ENCODE assay signal across 15 mouse cellular contexts in genomic region chr8:84008362-84008761, GRCm38 (mm10). TPM values are rescaled to one million over a fixed set of nuclear protein-coding genes. Genes with fewer than 3 reads are reported as not detected.
DNase-seq lines count a peak whose midpoint lies in the region; ATAC-seq and TF ChIP-seq lines count a peak whose summit lies in the region.
"Had no signal": no experiment of that assay in that cellular context is flagged by ENCODE, and none has a peak within 500 bp of the region (broad histone marks: within the 10 kb centered on the region; RNA-seq: fewer than 3 reads in every experiment).

No protein-coding gene starts in this region.

- no peak overlapping the region for H3K9ac ChIP-seq in kidney, embryonic 15.5 days
- no peak overlapping the region for H3K9ac ChIP-seq in neural tube, embryonic 11.5 days (ENCODE audit: low read length)
- H3K9ac ChIP-seq: embryonic facial prominence, embryonic 12.5 days; heart, embryonic 13.5 days; midbrain, embryonic 13.5 days had no signal

- H3K4me2 ChIP-seq in kidney, embryonic 15.5 days: no peak overlapping the region
- H3K4me2 ChIP-seq in neural tube, embryonic 11.5 days (ENCODE audit: low read depth): no peak overlapping the region
- H3K4me2 ChIP-seq: embryonic facial prominence, embryonic 12.5 days; heart, embryonic 13.5 days; midbrain, embryonic 13.5 days had no signal

- peaks cover 13% of the 10 kb centered on the region for H3K4me1 ChIP-seq in kidney, adult 2 months (ENCODE audit: control insufficient read depth, insufficient read depth, low read length)
- peaks cover 47% of the 10 kb centered on the region for H3K4me1 ChIP-seq in kidney, embryonic 15.5 days
- H3K4me1 ChIP-seq in neural tube, embryonic 11.5 days (ENCODE audit: control insufficient read depth, insufficient read depth, low read length): peaks cover 21% of the 10 kb centered on the region

- TF ChIP-seq CTCF in kidney, adult 2 months (conservative IDR thresholded peaks at IDR 0.05; ENCODE audit: insufficient read depth, insufficient read length, low read depth, low read length): peak; percentile 51
- peak; percentile 23; the same call in 1 of the 2 replicates for TF ChIP-seq CTCF in brain, embryonic 14.5 days (IDR thresholded peaks at IDR 0.05; ENCODE audit: borderline replicate concordance, extremely low read depth, insufficient read depth, insufficient read length)

- H3K27me3 ChIP-seq in kidney, adult 2 months (replicated peaks; ENCODE audit: control insufficient read depth, insufficient read depth, low read length): no peaks in the 10 kb centered on the region
- peaks cover 34% of the 10 kb centered on the region for H3K27me3 ChIP-seq in kidney, embryonic 15.5 days
- H3K27me3 ChIP-seq in neural tube, embryonic 11.5 days (ENCODE audit: control insufficient read depth, insufficient read depth, low read length): peaks cover 35% of the 10 kb centered on the region

- no peak overlapping the region for H3K4me3 ChIP-seq in kidney, adult 2 months (ENCODE audit: insufficient read depth, low read depth, low read length)
- H3K4me3 ChIP-seq in kidney, embryonic 15.5 days (replicated peaks): no peak overlapping the region
- H3K4me3 ChIP-seq in neural tube, embryonic 11.5 days (ENCODE audit: low read depth, low read length): no peak overlapping the region
- H3K4me3 ChIP-seq: embryonic facial prominence, embryonic 12.5 days; heart, embryonic 13.5 days; midbrain, embryonic 13.5 days had no signal

- no peak for DNase-seq in kidney, adult 2 months
- peak; percentile 44 for DNase-seq in neural tube, embryonic 11.5 days (ENCODE audit: low spot score)
- no peak for DNase-seq in neural tube, embryonic 10.5 days (ENCODE audit: extremely low spot score, low spot score)
- DNase-seq in brain, embryonic 14.5 days (ENCODE audit: low read depth): peak; percentile 18
- DNase-seq in spleen, postnatal 14 days (ENCODE audit: low spot score in 2 of 2): no peak
- DNase-seq: adrenal gland, adult 2 months; gastrocnemius, postnatal 10 days had no signal

- no peak overlapping the region for H3K27ac ChIP-seq in kidney, adult 2 months (ENCODE audit: insufficient read depth, low read depth, low read length)
- H3K27ac ChIP-seq in kidney, embryonic 15.5 days: no peak overlapping the region
- no peak overlapping the region for H3K27ac ChIP-seq in neural tube, embryonic 11.5 days (ENCODE audit: low read depth, low read length)
- H3K27ac ChIP-seq: embryonic facial prominence, embryonic 12.5 days; heart, embryonic 13.5 days; midbrain, embryonic 13.5 days had no signal

- H3K9me3 ChIP-seq in kidney, embryonic 15.5 days (replicated peaks): no peaks in the 10 kb centered on the region
- no peaks in the 10 kb centered on the region for H3K9me3 ChIP-seq in neural tube, embryonic 11.5 days (ENCODE audit: control insufficient read depth, low read length)
- H3K9me3 ChIP-seq: embryonic facial prominence, embryonic 12.5 days; heart, embryonic 13.5 days; midbrain, embryonic 13.5 days had no signal

- WGBS in kidney, adult 2 months: 49% methylated on average over 7 of the region's 7 CpGs
- WGBS in kidney, embryonic 15.5 days: 32% methylated on average over 7 of the region's 7 CpGs
- WGBS in neural tube, embryonic 11.5 days: 23% methylated on average over 7 of the region's 7 CpGs

- TF ChIP-seq POLR2A in kidney, adult 2 months (IDR thresholded peaks at IDR 0.05; ENCODE audit: low read depth, low read length): no peak
- no peak for TF ChIP-seq POLR2A in brain, embryonic 14.5 days (IDR thresholded peaks at IDR 0.05; ENCODE audit: borderline replicate concordance, extremely low read depth, insufficient read depth, insufficient read length, poor library complexity, severe bottlenecking)

- ATAC-seq in kidney, embryonic 15.5 days (replicated peaks; ENCODE audit: low FRiP score): no peak
- no peak for ATAC-seq in neural tube, embryonic 11.5 days (ENCODE audit: insufficient read depth, low FRiP score, low TSS enrichment)
- no peak for ATAC-seq in cerebellum, adult (ENCODE audit: insufficient number of reproducible peaks, low FRiP score, low TSS enrichment)
- ATAC-seq: forebrain, embryonic 14.5 days; midbrain, embryonic 13.5 days had no signal

- H3K36me3 ChIP-seq in kidney, adult 2 months (ENCODE audit: control insufficient read depth, insufficient read depth, low read length): no peaks in the 10 kb centered on the region
- no peaks in the 10 kb centered on the region for H3K36me3 ChIP-seq in kidney, embryonic 15.5 days
- no peaks in the 10 kb centered on the region for H3K36me3 ChIP-seq in neural tube, embryonic 11.5 days (ENCODE audit: control insufficient read depth, insufficient read depth, low read length)
- H3K36me3 ChIP-seq: embryonic facial prominence, embryonic 12.5 days; heart, embryonic 13.5 days; midbrain, embryonic 13.5 days had no signal

RNA-seq across cellular contexts. Expression of gene 2210011C24Rik, which starts 3.6 kb away (rescaled TPM):
- polyA plus RNA-seq in kidney, adult 2 months (2012; rRNA removed): 9.1 and 14.3 TPM in 2 replicates
- polyA plus RNA-seq in kidney, embryonic 15.5 days (2015; fragmentation: Nextera tagmentation; extraction: Ambion mirVana): 7.4 and 9.1 TPM in 2 replicates
- not detected in 2 replicates for polyA plus RNA-seq in neural tube, embryonic 11.5 days (2014; fragmentation: Nextera tagmentation; extraction: Ambion mirVana)
- polyA plus RNA-seq in brain, embryonic 14.5 days (2012; rRNA removed): 0.07 and 0.35 TPM in 2 replicates
- polyA plus RNA-seq: embryonic facial prominence, embryonic 12.5 days; forebrain, embryonic 14.5 days; G1E; heart, embryonic 13.5 days had no signal

RNA-seq across cellular contexts. Expression of gene 1700067K01Rik, which starts 7.1 kb away (rescaled TPM):
- polyA plus RNA-seq in kidney, adult 2 months (2012; rRNA removed): 5.1 and 7.0 TPM in 2 replicates
- polyA plus RNA-seq in kidney, embryonic 15.5 days (2015; fragmentation: Nextera tagmentation; extraction: Ambion mirVana): 1.2 and 1.3 TPM in 2 replicates
- polyA plus RNA-seq in neural tube, embryonic 11.5 days (2014; fragmentation: Nextera tagmentation; extraction: Ambion mirVana): 0.70 and 0.77 TPM in 2 replicates
- 0.27 and 0.37 TPM in 2 replicates for polyA plus RNA-seq in brain, embryonic 14.5 days (2012; rRNA removed)

RNA-seq across cellular contexts. Expression of gene Samd1, which starts 10.9 kb away (rescaled TPM):
- polyA plus RNA-seq in kidney, adult 2 months (2012; rRNA removed): 37.2 and 44.5 TPM in 2 replicates
- polyA plus RNA-seq in kidney, embryonic 15.5 days (2015; fragmentation: Nextera tagmentation; extraction: Ambion mirVana): 11.0 and 11.5 TPM in 2 replicates
- 14.4 and 16.5 TPM in 2 replicates for polyA plus RNA-seq in neural tube, embryonic 11.5 days (2014; fragmentation: Nextera tagmentation; extraction: Ambion mirVana)
- polyA plus RNA-seq in brain, embryonic 14.5 days (2012; rRNA removed): 87.5 and 93.8 TPM in 2 replicates

RNA-seq across cellular contexts. Expression of gene Palm3, which starts 12.9 kb away (rescaled TPM):
- polyA plus RNA-seq in kidney, adult 2 months (2012; rRNA removed): 7.8 and 7.9 TPM in 2 replicates
- polyA plus RNA-seq in kidney, embryonic 15.5 days (2015; fragmentation: Nextera tagmentation; extraction: Ambion mirVana): 14.8 and 15.1 TPM in 2 replicates
- polyA plus RNA-seq in neural tube, embryonic 11.5 days (2014; fragmentation: Nextera tagmentation; extraction: Ambion mirVana): 4.4 TPM in 2 replicates
- 1.3 and 3.7 TPM in 2 replicates for polyA plus RNA-seq in brain, embryonic 14.5 days (2012; rRNA removed)
- polyA plus RNA-seq: large intestine, adult 2 months had no signal

RNA-seq across cellular contexts. Expression of gene Il27ra, which starts 34.0 kb away (rescaled TPM):
- polyA plus RNA-seq in kidney, adult 2 months (2012; rRNA removed): 1.9 and 5.6 TPM in 2 replicates
- 2.3 and 3.2 TPM in 2 replicates for polyA plus RNA-seq in kidney, embryonic 15.5 days (2015; fragmentation: Nextera tagmentation; extraction: Ambion mirVana)
- 0.12 and 0.13 TPM in 2 replicates for polyA plus RNA-seq in neural tube, embryonic 11.5 days (2014; fragmentation: Nextera tagmentation; extraction: Ambion mirVana)
- 0.48 and 0.50 TPM in 2 replicates for polyA plus RNA-seq in brain, embryonic 14.5 days (2012; rRNA removed)
- polyA plus RNA-seq: G1E had no signal

Comparison
In these comparisons a context has a peak if more than half of its experiments do, and no peak if none do; other contexts are left out.
1. DNase-seq: peak in neural tube, embryonic 11.5 days (single experiment) and brain, embryonic 14.5 days (single experiment); none in kidney, adult 2 months (single experiment), neural tube, embryonic 10.5 days (single experiment) and spleen, postnatal 14 days (0 of 2).